Mouse (Mus musculus): Measurements from ENCODE around the gene Inafm1.

GRCm38 (mm10) chr7:16259110-16259590, 14.3 kb downstream of the Inafm1 start, which contains the start of gene C5ar1:
- TF ChIP-seq MAFK (IDR thresholded peaks at IDR 0.05; ENCODE audit: insufficient read depth, low read depth, low read length) (no peak), CHD2 (IDR thresholded peaks at IDR 0.05; ENCODE audit: low read depth, low read length) (no peak)
